Mouse (Mus musculus) bone marrow, adult 2 months (tissue): Measurements from ENCODE around the gene Tulp1. TPM values are rescaled to one million over a fixed set of nuclear protein-coding genes. Genes with fewer than 3 reads are reported as not detected.
A peak's percentile ranks its signal among the peaks of the same experiment; 100 is the strongest.

Source experiments
- H3K27ac ChIP-seq: fragments of 200-500 bp; 2 replicates; pipeline ENCODE4 v1.5.1; 2012; ENCODE audit warnings: low read depth, mild to moderate bottlenecking, control low read depth, inconsistent platforms, low read length; ENCODE audit not compliant: control insufficient read depth, poor library complexity, insufficient read depth
- H3K4me1 ChIP-seq: fragments of 200-500 bp; 2 replicates; pipeline ENCODE4 v1.6.1; 2011; ENCODE audit warnings: low read length; ENCODE audit not compliant: control insufficient read depth, insufficient read depth
- H3K4me3 ChIP-seq: fragments of 200-500 bp; replicated peaks from 2 replicates; pipeline ENCODE3; 2011; ENCODE audit warnings: mild to moderate bottlenecking, low read depth, low read length, control low read depth; ENCODE audit not compliant: control insufficient read depth
- CTCF ChIP-seq: fragments of 200-500 bp; IDR thresholded peaks from 2 replicates; pipeline ENCODE4 v1.5.1; 2011; ENCODE audit warnings: low read length, control low read depth; ENCODE audit not compliant: control insufficient read depth, insufficient read depth
- POLR2A ChIP-seq: fragments of 200-500 bp; IDR thresholded peaks from 2 replicates; pipeline ENCODE4 v1.6.1; 2011; ENCODE audit warnings: low read depth, mild to moderate bottlenecking, control low read depth, low read length, borderline replicate concordance; ENCODE audit not compliant: control insufficient read depth
- WGBS: fragments of 180-500 bp; shearing (Covaris S2); methylation state at CpG from one replicate; pipeline ENCODE4 v1.1.7; 2018; 5-methylcytosine and 5-hydroxymethylcytosine counted together
- polyA plus RNA-seq: library from polyadenylated mRNA; stranded (reverse); fragments of >200 nt; gene quantifications from 2 replicates; pipeline ENCODE4 v1.2.4, GENCODE M21; 2011; ENCODE audit warnings: low replicate concordance; ENCODE audit not compliant: missing spikeins, insufficient read depth, insufficient read length

The Tulp1 gene
- polyA plus RNA-seq, 1 experiment = 7.8 TPM

- no peak for TF ChIP-seq POLR2A
- TF ChIP-seq CTCF = no peak
- Histone ChIP-seq H3K4me1 (no peaks in the 10 kb centered on the region), H3K27ac (no peak overlapping the region), H3K4me3 (no peak overlapping the region)
- WGBS = 61% methylated on average over 7 of the region's 7 CpGs
Measured at GRCm38 (mm10) chr17:28394994-28395393, 30.0 kb upstream of the Tulp1 start.

DNA sequence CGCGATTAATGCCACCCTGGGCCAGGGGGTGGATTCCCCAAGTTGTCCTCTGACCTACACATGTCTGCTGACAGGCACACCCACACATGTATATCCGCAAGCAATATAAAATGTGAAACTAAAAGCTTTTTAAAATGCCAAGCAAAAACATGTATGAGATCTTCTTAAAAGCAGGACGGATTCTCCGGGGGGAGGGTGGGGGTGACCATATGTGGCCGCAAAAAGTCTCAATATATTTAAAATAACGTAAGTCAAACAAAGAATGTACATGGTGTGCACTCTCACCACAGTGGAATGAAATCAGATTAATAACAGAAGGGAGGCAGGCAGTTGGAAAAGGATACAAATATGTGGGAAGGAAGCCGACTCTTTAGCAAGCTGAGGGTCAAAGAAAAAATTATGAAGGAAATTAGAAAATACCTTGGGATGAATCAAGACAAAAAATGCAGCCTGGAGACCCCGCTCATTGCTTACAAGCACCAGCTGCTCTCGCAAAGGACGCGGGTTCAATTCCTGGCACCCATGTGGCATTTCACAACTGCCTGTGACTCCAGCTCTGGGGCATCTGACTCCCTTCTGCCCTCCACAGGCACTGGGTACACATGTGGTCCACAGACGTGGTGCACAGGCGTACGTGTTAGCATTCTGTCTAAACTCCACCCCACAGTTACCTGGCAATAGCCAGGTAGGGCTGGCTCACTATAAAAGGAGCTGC, 29.2 kb upstream of the Tulp1 start:
- no peaks in the 10 kb centered on the region for H3K4me1 ChIP-seq

GRCm38 (mm10) chr17:28391568-28392432, 26.8 kb upstream of the Tulp1 start:
- WGBS = 2% methylated on average over 21 of the region's 25 CpGs
- no peak overlapping the region for H3K27ac ChIP-seq
- TF ChIP-seq CTCF = no peak
- TF ChIP-seq POLR2A = no peak
- no peaks in the 10 kb centered on the region for H3K4me1 ChIP-seq
- H3K4me3 ChIP-seq = no peak overlapping the region

More for the DNA sequence above, 29.2 kb upstream of the Tulp1 start:
- Histone ChIP-seq H3K27ac (no peak overlapping the region), H3K4me3 (no peak overlapping the region)
- TF ChIP-seq CTCF (no peak), POLR2A (no peak)
- WGBS = 76% methylated on average over 15 of the region's 15 CpGs

DNA sequence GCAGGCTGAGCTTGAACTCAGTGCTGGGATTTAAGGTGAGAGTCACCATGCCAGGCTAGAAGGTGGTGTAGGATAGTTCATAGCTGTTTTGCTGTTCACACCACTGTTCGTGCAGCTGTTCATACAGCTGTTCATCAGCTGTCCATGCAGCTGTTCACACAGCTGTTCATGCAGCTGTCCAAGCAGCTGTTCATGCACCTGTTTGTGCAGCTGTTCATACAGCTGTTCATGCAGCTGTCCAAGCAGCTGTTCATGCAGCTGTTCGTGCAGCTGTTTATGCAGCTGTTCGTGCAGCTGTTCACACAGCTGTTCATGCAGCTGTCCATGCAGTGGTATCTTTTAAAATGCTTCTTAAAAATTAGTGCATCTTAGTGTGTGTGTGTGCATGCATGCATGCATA, 23.5 kb upstream of the Tulp1 start:
- Histone ChIP-seq H3K4me3 (no peak overlapping the region), H3K27ac (no peak overlapping the region), H3K4me1 (no peaks in the 10 kb centered on the region)
- no peak for TF ChIP-seq CTCF
- no peak for TF ChIP-seq POLR2A
- WGBS = 73% methylated on average over 3 of the region's 3 CpGs

- TF ChIP-seq POLR2A (no peak), CTCF (peak; percentile 92)
Measured at GRCm38 (mm10) chr17:28386150-28386905, 21.3 kb upstream of the Tulp1 start.

DNA sequence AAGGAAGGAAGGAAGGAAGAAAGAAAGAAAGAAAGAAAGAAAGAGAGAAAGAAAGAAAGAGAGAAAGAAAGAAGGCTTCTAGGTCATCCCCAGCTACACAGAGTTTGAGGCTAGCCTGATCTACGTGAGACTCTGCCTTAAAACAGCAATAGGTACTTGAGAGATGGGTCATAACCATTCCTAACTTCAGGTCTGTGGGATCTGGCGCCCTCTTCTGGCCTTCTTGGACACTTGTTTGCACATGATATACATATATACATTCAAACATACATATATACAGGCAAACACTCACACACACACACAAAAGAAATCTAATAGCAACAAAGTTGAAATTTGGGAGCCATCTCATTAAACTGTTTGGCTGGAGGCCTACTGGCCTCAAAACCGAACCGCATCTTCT, 19.3 kb upstream of the Tulp1 start:
- 84% methylated on average over 4 of the region's 4 CpGs for WGBS
- Histone ChIP-seq H3K27ac (no peak overlapping the region), H3K4me3 (no peak overlapping the region), H3K4me1 (no peaks in the 10 kb centered on the region)
- no peak for TF ChIP-seq CTCF
- no peak for TF ChIP-seq POLR2A

More at GRCm38 (mm10) chr17:28386150-28386905, 21.3 kb upstream of the Tulp1 start:
- Histone ChIP-seq H3K4me3 (no peak overlapping the region), H3K4me1 (no peaks in the 10 kb centered on the region), H3K27ac (no peak overlapping the region)
- WGBS = 17% methylated on average over 23 of the region's 23 CpGs

DNA sequence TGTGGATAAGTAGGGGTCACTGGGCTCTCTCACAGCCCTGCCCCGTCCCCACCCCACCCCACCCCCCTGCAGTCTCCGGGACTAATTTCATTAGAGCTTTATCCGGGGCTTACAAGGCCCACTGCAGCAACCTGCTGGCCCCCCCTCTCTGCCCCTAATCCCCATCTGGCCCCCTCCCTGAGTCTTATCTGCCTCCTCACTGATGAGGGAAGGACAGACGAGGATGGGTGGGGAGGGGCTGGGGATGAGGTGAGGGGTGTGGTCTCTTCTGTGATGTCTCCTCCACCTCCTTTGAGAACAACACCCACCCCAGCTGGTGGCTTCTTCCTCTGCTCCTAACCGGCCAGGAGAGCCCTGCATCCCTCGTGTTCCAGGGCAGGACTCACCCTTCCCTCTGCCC, 15.2 kb upstream of the Tulp1 start:
- Histone ChIP-seq H3K4me1 (no peaks in the 10 kb centered on the region), H3K4me3 (no peak overlapping the region), H3K27ac (no peak overlapping the region)
- WGBS = 34% methylated on average over 6 of the region's 6 CpGs
- TF ChIP-seq POLR2A (no peak), CTCF (no peak)
